Comparison of ENCODE assay signal across 20 mouse cellular contexts in the genomic region with DNA sequence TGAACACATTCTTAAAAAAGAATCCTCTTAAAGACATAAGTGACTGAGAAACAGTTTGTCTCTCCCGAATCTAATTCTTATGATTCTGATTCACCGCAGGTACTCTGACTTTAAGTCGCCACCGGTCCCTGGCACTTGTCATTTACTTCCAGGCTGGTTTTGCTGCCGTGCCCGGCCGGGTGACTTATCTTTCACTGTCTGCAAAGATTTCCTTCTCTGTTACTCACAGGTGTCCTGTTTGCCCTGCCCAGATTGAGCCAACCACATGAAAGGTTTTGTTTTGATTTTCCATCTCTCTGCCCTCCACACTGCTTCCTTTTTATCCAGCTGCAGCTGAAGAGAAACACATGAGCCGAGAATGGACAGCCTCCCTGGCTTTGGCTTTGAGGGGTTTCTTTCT. TPM values are rescaled to one million over a fixed set of nuclear protein-coding genes. Genes with fewer than 3 reads are reported as not detected.
DNase-seq lines count a peak whose midpoint lies in the region; ATAC-seq lines count a peak whose summit lies in the region.
"Had no signal": no experiment of that assay in that cellular context is flagged by ENCODE, and none has a peak within 500 bp of the region (broad histone marks: within the 10 kb centered on the region; RNA-seq: fewer than 3 reads in every experiment).

No protein-coding gene starts in this region.

- no peaks in the 10 kb centered on the region for H3K9me3 ChIP-seq in heart, embryonic 13.5 days
- H3K9me3 ChIP-seq: forebrain, embryonic 12.5 days; hindbrain, embryonic 10.5 days; limb, embryonic 15.5 days; megakaryocyte, embryonic 14.5 days; neural tube, embryonic 15.5 days; stomach, embryonic 15.5 days had no signal

- no peaks in the 10 kb centered on the region for H3K27me3 ChIP-seq in heart, embryonic 13.5 days (replicated peaks)
- H3K27me3 ChIP-seq: forebrain, embryonic 12.5 days; limb, embryonic 15.5 days; megakaryocyte, embryonic 14.5 days; neural tube, embryonic 15.5 days; stomach, embryonic 15.5 days had no signal

- peaks cover 24% of the 10 kb centered on the region for H3K4me1 ChIP-seq in heart, embryonic 13.5 days

- 0 out of 2 replicates have a peak overlapping the region, but pooled peaks have one; percentile 12 for H3K27ac ChIP-seq in heart, embryonic 13.5 days (replicated peaks)
- H3K27ac ChIP-seq: forebrain, embryonic 12.5 days; hindbrain, embryonic 10.5 days; limb, embryonic 15.5 days; liver, embryonic 14.5 days; neural tube, embryonic 15.5 days; stomach, embryonic 15.5 days had no signal

- H3K9ac ChIP-seq in heart, embryonic 13.5 days, result no peak overlapping the region
- H3K9ac ChIP-seq: forebrain, embryonic 12.5 days; limb, embryonic 15.5 days; liver, embryonic 14.5 days; lung, embryonic 14.5 days; neural tube, embryonic 15.5 days; stomach, embryonic 15.5 days had no signal

- no peak for DNase-seq in heart, adult 11 months
- DNase-seq in kidney, postnatal 4 days, result peak; percentile 6 to 13
- no peak for DNase-seq in kidney, postnatal 25 days
- DNase-seq in A20 (ENCODE audit: low read depth, low spot score), result peak; percentile 21
- peak; percentile 8 for DNase-seq in Muller cell, postnatal 12 days (ENCODE audit: inconsistent ontology term)
- DNase-seq: cerebellum, adult 11 months; layer of hippocampus, adult 9-11 months; midbrain, embryonic 14.5 days; thymus, postnatal 25 days had no signal

- H3K4me2 ChIP-seq in heart, embryonic 13.5 days, result 0 out of 2 replicates have a peak overlapping the region, but pooled peaks have one; percentile 3
- H3K4me2 ChIP-seq: forebrain, embryonic 12.5 days; limb, embryonic 15.5 days; lung, embryonic 14.5 days; neural tube, embryonic 15.5 days; stomach, embryonic 15.5 days had no signal

- 44% methylated on average over 8 of the region's 8 CpGs for WGBS in heart, embryonic 13.5 days

- ATAC-seq in heart, embryonic 13.5 days (ENCODE audit: extremely low read depth, insufficient number of reproducible peaks, low FRiP score, low TSS enrichment), result no peak
- ATAC-seq in erythroid progenitor cell, adult 5-6 weeks (replicated peaks; ENCODE audit: low FRiP score, poor library complexity, severe bottlenecking), result no peak

- no peak overlapping the region for H3K4me3 ChIP-seq in heart, embryonic 13.5 days
- H3K4me3 ChIP-seq: forebrain, embryonic 12.5 days; hindbrain, embryonic 10.5 days; limb, embryonic 15.5 days; megakaryocyte, embryonic 14.5 days; myocyte; neural tube, embryonic 15.5 days; stomach, embryonic 15.5 days had no signal

- no peaks in the 10 kb centered on the region for H3K36me3 ChIP-seq in heart, embryonic 13.5 days
- H3K36me3 ChIP-seq: forebrain, embryonic 12.5 days; hindbrain, embryonic 10.5 days; limb, embryonic 15.5 days; neural tube, embryonic 15.5 days; stomach, embryonic 15.5 days had no signal

RNA-seq across cellular contexts. Expression of gene Ssr3, which starts 50.5 kb away (rescaled TPM):
- polyA plus RNA-seq in heart, embryonic 13.5 days (2015; fragmentation: Nextera tagmentation; extraction: Ambion mirVana), result 200 and 212 TPM in 2 replicates
- total RNA-seq in erythroid progenitor cell, adult 5-6 weeks (2015; ENCODE audit: low replicate concordance), result 114 and 117 TPM in 2 replicates
- 91.3 and 96.0 TPM in 2 replicates for total RNA-seq in erythroid progenitor cell, adult 5-6 weeks (2017; ENCODE audit: low replicate concordance)

Comparison
In these comparisons a context has a peak if more than half of its experiments do, and no peak if none do; other contexts are left out.
1. DNase-seq: peak in kidney, postnatal 4 days (2 of 2), A20 (single experiment) and Muller cell, postnatal 12 days (single experiment); none in heart, adult 11 months (single experiment) and kidney, postnatal 25 days (0 of 2).